Mouse (Mus musculus) adrenal gland (tissue): Measurements from ENCODE around the gene Gm11564.
"Not testable (repeated sequence)": the region's sequence is repeated elsewhere in the genome, so short reads cannot be mapped to it uniquely, and the experiment has no call there.

ENCODE experiments used
- intact Hi-C: fragments of 180-260 bp; cut with DNase I; formaldehyde crosslinking; loops from one replicate; pipeline ENCODE4 v1.15.1; 2025
- long read RNA-seq, 2 experiments: library from polyadenylated mRNA; unstranded; transcript quantifications; one replicate each; pipeline ENCODE4 v2.0.0; 2020; ENCODE audit warnings: borderline replicate concordance in 1 of 2; ENCODE audit not compliant: insufficient replicate concordance in 1 of 2

Gm11564 gene
- long read RNA-seq, experiment 1: 0 reads
- long read RNA-seq, experiment 2: 0 reads

DNA sequence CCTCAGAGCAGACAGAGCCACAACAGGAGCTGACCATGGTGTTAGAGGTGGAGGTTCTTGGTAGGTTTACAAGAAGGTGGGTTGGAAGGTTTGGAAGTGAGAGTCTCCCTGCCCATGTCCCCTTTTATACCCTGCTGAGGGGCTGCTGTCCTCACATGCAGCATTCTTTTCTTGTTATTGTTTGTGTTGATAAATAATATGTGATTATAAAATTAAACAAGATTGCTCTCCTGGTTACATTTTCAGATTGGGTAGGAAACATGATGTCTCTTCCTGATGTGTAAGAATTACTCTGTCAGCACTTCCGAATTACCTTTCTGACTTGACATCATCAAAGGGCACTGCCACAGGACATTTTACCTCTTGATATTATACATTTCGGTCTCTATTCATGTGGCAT lies at the start of gene Gm11564:
Gm11564 (minus strand) TSS at position 101 of the 400 bp plus-strand sequence.
- intact Hi-C loops: not testable (repeated sequence)

DNA sequence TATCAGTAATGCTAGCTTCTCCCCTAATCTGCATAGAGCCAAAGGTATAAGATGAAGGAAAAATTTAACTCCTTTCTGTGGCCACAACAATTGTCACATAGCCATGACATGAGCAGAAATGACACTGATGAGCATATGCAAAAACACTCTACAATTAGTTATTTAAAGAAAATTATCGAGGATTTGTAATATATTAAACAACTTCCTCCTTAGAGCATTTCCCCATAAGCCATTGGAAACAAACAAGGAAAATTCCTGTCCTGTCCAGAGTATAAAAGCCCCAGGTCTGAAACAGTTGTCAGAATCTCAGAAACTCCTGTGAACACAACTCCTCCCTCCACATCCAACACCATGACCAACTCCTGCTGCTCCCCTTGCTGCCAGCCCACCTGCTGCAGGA lies 48.7 kb upstream of the Gm11564 start, which contains the start of gene Gm11559:
Gm11559 (plus strand) TSS at position 301 of the 400 bp plus-strand sequence.
- intact Hi-C loops: not testable (repeated sequence)

DNA sequence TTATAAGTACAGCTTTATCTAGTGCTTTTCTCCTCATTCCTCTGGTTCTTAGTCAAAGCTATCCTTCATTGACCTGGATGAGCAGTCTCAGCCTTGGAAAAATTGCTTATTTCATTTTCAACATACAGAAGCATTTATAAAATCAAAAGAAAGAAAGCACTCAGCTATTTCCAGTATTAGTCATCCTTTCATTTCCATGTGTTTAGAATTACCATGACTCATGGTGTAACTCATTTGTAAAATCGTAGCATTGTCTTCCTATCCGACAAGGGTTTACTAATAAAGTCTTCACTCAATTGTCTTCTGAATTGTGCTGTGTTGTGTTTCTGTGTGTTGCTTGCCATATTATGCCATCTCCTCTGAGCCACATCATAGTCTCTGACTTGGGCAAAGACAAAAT lies 43.3 kb upstream of the Gm11564 start:
- intact Hi-C loops: no loop called here

DNA sequence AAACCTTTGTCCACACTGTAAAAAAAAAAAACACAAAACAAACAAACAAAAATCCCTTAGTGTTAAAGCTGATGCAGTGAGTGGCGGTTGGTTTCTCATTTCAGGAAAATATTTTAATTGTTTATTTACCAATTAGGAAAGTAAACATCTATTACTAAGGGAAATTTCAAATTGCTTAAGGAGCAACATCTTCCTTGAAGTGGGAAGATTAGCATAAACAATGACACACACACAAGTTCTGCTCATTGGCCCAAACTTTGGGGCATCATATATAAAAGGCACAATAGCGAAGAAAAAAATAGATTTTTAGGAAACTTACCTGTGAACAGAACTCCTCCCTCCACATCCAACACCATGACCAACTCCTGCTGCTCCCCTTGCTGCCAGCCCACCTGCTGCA lies 42.2 kb upstream of the Gm11564 start, which contains the start of gene Gm11568:
Gm11568 (plus strand) TSS at position 301 of the 400 bp plus-strand sequence.
- intact Hi-C loops: no loop called here

DNA sequence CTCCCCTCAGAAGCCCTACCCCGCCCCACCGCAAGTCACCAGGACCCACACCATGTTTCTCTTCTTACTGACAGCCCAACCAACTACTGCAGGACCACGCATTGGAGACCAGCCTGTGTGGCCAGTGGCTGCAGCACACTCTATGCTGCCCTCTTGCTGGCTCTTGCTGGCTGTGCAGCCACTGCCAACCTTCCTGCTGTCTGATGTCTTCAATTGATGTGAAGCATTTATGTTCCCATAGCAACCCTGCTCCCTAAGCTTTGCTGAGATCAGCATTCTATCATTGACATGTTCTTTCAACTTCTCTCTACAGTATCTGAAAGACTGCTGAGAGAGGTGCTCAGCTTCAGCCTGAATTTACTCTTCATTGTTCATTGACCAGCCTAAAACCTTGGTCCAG lies 38.7 kb upstream of the Gm11564 start:
- intact Hi-C loops: no loop called here

DNA sequence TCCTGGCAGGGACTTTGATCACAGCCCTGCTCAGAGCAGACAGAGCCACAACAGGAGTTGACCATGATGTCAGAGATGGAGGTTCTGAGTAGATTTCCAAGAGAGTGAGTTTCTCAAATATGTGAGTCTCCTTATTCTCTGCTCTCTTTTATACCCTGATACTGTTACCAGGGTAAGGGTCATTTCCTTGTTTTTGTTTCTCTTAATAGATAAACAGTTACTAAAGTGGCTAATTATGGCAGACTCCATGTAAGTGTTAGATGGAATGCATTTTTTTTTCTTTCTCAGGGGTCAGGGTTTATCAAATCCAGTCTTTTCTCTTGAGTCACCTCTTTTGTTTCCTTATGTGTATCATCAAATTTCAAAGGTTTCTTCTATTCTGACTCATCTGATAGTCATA lies 36.0 kb upstream of the Gm11564 start, which contains the start of gene Krtap4-16:
Krtap4-16 (minus strand) TSS at position 101 of the 400 bp plus-strand sequence.
- intact Hi-C loops: no loop called here

DNA sequence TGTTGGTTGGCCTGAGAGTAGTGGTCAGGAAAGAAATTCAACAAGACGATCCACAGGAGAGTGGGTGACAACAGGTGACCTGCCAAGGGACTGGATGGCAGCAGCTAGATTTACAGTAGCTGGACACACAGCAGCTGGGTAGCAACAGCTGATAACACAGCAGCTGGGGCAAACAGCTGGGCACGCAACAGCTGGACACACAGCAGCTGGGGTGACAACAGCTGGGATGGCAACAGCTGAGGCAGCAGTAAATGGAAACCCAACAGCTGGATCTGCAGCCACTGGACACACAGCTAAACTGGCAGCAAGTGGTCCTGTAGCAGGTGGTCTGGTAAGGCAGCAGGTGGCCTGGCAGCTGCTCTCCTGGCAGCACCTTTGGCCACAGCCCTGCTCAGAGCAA lies 31.3 kb upstream of the Gm11564 start:
- intact Hi-C loops: no loop called here

DNA sequence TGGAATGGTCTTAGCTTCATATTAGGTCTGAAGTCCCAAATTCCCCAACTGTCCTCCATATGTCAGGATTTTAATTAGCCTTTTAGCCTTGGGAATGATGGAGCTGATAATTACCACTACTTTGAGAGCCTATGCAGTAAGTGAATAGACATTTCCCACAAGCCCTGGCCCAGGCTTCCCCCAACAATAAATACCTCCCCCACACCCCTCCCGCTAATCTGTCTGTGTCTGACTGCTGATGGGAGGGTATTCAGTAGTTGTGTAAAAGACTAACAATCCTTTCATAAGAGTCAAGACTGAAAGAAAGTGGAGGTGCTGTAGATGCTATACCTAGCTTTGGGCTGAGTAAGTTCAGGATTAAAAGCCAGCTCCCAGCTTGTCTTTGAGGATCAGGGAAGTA lies 26.7 kb upstream of the Gm11564 start:
- intact Hi-C loops: no loop called here

DNA sequence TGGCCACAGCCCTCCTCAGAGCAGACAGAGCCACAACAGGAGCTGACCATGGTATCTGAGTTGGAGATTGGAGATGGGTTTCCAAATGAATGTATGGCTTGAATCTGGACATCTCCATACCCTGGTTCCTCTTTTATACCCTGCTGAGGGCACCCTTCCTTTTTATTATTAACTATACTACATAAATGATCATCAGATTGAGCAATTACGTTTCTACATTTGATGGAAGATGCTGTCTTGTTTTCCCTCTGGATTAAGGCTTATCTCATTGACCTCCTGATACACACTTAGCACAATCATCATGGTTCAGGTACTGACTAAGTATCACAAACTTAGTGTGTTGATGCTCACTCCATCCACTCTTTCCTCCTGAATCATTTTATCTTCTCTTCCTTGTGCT lies 22.5 kb upstream of the Gm11564 start, which contains the start of gene 2300003K06Rik:
2300003K06Rik (minus strand) TSS at position 101 of the 400 bp plus-strand sequence.
- intact Hi-C loops: no loop called here

DNA sequence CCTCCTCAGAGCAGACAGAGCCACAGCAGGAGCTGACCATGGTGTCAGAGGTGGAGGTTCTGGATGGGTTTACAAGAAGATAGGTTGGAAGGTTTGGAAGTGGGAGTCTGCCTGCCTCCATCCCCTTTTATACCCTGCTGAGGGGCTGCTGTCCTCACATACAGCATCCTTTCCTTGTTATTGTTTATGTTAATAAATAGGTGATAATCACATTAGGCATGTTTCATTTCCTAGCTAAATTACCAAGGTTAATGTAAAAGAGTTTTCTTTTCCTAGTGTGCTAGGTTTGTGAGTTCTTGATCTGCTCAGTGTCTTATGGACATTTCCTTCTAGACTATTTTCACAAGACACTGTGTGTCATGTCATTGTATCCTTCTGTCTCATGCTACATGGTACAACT lies 5.7 kb downstream of the Gm11564 start, which contains the start of gene Krtap4-13:
Krtap4-13 (minus strand) TSS at position 101 of the 400 bp plus-strand sequence.
- intact Hi-C loops: not testable (repeated sequence)

DNA sequence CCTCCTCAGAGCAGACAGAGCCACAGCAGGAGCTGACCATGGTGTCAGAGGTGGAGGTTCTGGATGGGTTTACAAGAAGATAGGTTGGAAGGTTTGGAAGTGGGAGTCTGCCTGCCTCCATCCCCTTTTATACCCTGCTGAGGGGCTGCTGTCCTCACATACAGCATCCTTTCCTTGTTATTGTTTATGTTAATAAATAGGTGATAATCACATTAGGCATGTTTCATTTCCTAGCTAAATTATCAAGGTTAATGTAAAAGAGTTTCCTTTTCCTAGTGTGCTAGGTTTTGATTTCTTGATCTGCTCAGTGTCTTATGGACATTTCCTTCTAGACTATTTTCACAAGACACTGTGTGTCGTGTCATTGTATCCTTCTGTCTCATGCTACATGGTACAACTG lies 11.1 kb downstream of the Gm11564 start, which contains the start of gene Gm11554:
Gm11554 (minus strand) TSS at position 101 of the 400 bp plus-strand sequence.
- intact Hi-C loops: not testable (repeated sequence)

DNA sequence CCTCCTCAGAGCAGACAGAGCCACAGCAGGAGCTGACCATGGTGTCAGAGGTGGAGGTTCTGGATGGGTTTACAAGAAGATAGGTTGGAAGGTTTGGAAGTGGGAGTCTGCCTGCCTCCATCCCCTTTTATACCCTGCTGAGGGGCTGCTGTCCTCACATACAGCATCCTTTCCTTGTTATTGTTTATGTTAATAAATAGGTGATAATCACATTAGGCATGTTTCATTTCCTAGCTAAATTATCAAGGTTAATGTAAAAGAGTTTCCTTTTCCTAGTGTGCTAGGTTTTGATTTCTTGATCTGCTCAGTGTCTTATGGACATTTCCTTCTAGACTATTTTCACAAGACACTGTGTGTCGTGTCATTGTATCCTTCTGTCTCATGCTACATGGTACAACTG lies 16.6 kb downstream of the Gm11564 start, which contains the start of gene Gm11569:
Gm11569 (minus strand) TSS at position 101 of the 400 bp plus-strand sequence.
- intact Hi-C loops: not testable (repeated sequence)

DNA sequence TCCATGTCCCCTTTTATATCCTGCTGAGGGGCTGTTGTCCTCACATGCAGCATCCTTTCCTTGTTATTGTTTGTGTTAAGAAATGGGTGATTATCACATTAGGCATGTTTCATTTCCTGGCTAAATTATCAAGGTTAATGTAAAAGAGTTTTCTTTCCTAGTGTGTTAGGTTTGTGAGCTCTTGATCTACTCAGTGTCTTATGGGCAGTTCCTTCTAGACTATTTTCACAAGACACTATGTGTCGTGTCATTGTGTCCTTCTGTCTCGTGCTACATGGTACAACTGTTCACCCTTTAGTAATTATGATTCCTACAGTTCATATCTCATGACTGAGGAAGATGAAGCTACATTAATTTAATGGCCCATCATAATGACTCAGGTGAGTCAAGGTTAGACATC lies 22.1 kb downstream of the Gm11564 start, which contains the start of gene Gm11596:
Gm11596 (minus strand) TSS at position 101 of the 400 bp plus-strand sequence.
- intact Hi-C loops: no loop called here

DNA sequence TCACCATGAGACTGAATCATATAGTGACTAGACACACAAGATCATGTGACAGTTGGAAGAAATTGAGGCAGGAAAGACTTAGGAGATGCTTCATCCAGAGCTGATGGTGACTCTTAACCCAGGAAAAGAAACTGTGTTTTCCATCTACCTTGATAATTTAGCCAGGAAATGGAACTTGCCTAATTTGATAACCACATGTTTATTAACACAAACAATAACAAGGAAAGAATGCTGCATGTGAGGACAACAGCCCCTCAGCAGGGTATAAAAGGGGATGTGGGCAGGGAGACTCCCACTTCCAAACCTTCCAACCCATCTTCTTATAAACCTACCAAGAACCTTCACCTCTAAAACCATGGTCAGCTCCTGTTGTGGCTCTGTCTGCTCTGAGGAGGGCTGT lies 30.6 kb downstream of the Gm11564 start, which contains the start of gene Krtap4-9:
Krtap4-9 (plus strand) TSS at position 301 of the 400 bp plus-strand sequence.
- intact Hi-C loops: not testable (repeated sequence)

DNA sequence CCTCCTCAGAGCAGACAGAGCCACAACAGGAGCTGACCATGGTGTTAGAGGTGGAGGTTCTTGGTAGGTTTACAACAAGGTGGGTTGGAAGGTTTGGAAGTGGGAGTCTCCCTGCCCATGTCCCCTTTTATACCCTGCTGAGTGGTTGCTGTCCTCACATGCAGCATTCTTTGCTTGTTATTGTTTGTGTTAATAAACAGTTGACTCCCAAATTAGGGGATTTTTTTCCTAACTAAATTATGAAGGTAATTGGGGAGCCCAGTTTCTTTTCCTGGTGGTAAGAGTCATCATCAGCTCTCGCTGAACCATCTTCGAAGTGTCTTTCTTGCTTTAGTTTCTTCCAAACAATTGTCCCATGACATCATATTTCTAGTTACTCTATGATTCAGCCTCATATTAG lies 34.9 kb downstream of the Gm11564 start, which contains the start of gene Krtap4-8:
Krtap4-8 (minus strand) TSS at position 101 of the 400 bp plus-strand sequence.
- intact Hi-C loops: no loop called here

DNA sequence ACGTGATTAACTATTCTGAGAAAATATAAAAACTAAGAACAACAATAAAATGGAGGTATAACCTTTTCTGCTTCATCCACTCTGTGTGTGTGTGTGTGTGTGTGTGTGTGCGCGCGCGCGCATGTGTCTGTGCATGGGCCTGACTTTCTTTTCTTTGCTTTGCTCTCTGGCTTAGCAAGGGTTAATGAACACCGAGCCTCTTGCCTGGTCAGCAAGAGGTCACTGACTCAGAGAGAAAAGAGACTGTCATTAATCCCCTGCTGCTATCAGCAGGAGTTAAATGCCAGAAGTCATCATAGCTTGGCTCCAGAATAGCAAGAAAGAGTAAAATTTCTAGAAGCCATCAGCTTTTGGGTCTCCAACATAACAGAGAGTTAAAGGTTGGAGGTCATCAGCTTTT lies 37.1 kb downstream of the Gm11564 start:
- intact Hi-C loops: no loop called here

DNA sequence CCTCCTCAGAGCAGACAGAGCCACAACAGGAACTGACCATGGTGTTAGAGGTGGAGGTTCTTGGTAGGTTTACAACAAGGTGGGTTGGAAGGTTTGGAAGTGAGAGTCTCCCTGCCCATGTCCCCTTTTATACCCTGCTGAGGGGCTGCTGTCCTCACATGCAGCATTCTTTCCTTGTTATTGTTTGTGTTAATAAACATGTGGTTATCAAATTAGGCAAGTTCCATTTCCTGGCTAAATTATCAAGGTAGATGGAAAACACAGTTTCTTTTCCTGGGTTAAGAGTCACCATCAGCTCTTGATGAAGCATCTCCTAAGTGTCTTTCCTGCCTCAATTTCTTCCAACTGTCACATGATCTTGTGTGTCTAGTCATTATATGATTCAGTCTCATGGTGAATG lies 42.7 kb downstream of the Gm11564 start, which contains the start of gene Gm11595:
Gm11595 (minus strand) TSS at position 101 of the 400 bp plus-strand sequence.
- intact Hi-C loops: not testable (repeated sequence)

DNA sequence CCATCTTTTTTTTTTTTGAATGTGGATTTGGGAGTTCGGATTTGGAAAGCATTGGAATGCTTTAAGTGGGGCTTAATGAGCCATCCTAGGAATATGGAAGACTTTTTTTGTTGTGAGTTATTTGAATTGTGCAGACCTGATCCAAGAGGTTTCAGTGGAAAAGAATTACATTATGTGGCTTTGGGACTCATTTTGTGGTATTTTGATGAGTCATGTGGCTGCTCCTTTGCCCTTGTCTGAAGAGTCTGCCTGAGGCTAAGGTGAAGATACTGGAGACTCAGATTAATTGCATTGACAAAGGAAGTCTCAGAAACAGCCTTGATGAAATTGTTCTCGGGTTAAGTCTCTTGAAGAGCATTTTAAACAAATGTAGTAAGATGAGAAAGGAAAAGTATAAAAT lies 47.1 kb downstream of the Gm11564 start:
- intact Hi-C loops: no loop called here
